Mouse (Mus musculus): ENCODE results near the gene Vmn2r27. TPM values are rescaled to one million over a fixed set of nuclear protein-coding genes. Genes with fewer than 3 reads are reported as not detected.

Gene Vmn2r27
- total and polyA plus RNA-seq, 2 experiments from 2014 or later: not detected

- DNase-seq (no peak), ATAC-seq (no peak)
- Histone ChIP-seq H3K4me3 (ENCODE audit: low read depth, low read length) (no peak overlapping the region), H3K4me1 (ENCODE audit: insufficient read depth) (no peaks in the 10 kb centered on the region), H3K9me3 (ENCODE audit: low read length) (no peaks in the 10 kb centered on the region), H3K4me2 (ENCODE audit: low read depth) (no peak overlapping the region), H3K27me3 (ENCODE audit: insufficient read depth, low read length) (no peaks in the 10 kb centered on the region), H3K9ac (no peak overlapping the region), H3K36me3 (ENCODE audit: insufficient read depth) (no peaks in the 10 kb centered on the region), H3K27ac (ENCODE audit: low read depth, low read length) (no peak overlapping the region)
- TF ChIP-seq CTCF (IDR thresholded peaks at IDR 0.05; ENCODE audit: low read depth): no peak
- WGBS: 74% methylated on average over 6 of the region's 6 CpGs
These were observed 24.2 kb upstream of the Vmn2r27 start for GRCm38 (mm10) chr6:124255721-124256470.

- Histone ChIP-seq H3K4me1 (ENCODE audit: insufficient read depth) (no peaks in the 10 kb centered on the region), H3K36me3 (ENCODE audit: insufficient read depth) (no peaks in the 10 kb centered on the region), H3K4me2 (ENCODE audit: low read depth) (no peak overlapping the region), H3K27ac (ENCODE audit: low read depth, low read length) (no peak overlapping the region), H3K9ac (no peak overlapping the region), H3K27me3 (ENCODE audit: insufficient read depth, low read length) (no peaks in the 10 kb centered on the region), H3K4me3 (ENCODE audit: low read depth, low read length) (no peak overlapping the region), H3K9me3 (ENCODE audit: low read length) (no peaks in the 10 kb centered on the region)
- no peak for DNase-seq
- ATAC-seq: no peak
- no peak for TF ChIP-seq CTCF (IDR thresholded peaks at IDR 0.05; ENCODE audit: low read depth)
- 85% methylated on average over 4 of the region's 4 CpGs for WGBS
These were observed 29.5 kb downstream of the Vmn2r27 start for GRCm38 (mm10) chr6:124202116-124202515.

- WGBS: 67% methylated on average over 3 of the region's 3 CpGs
- no peak overlapping the region for H3K27ac ChIP-seq (ENCODE audit: low read depth, low read length)
- H3K36me3 ChIP-seq (ENCODE audit: insufficient read depth): no peaks in the 10 kb centered on the region
These were observed 63.0 kb downstream of the Vmn2r27 start for GRCm38 (mm10) chr6:124168499-124169257.

GRCm38 (mm10) chr6:124166596-124166995 is 65.1 kb downstream of the Vmn2r27 start:
- no peak for ATAC-seq
- no peaks in the 10 kb centered on the region for H3K36me3 ChIP-seq (ENCODE audit: insufficient read depth)
- H3K27me3 ChIP-seq (ENCODE audit: insufficient read depth, low read length): no peaks in the 10 kb centered on the region
- no peak for TF ChIP-seq CTCF (IDR thresholded peaks at IDR 0.05; ENCODE audit: low read depth)
- H3K4me3 ChIP-seq (ENCODE audit: low read depth, low read length): no peak overlapping the region
- no peak overlapping the region for H3K4me2 ChIP-seq (ENCODE audit: low read depth)
- H3K9me3 ChIP-seq (ENCODE audit: low read length): no peaks in the 10 kb centered on the region
- no peak overlapping the region for H3K27ac ChIP-seq (ENCODE audit: low read depth, low read length)
- WGBS: 86% methylated on average over 2 of the region's 2 CpGs
- H3K9ac ChIP-seq: no peak overlapping the region
- DNase-seq: no peak
- no peaks in the 10 kb centered on the region for H3K4me1 ChIP-seq (ENCODE audit: insufficient read depth)

More at GRCm38 (mm10) chr6:124168499-124169257, 63.0 kb downstream of the Vmn2r27 start:
- Histone ChIP-seq H3K27me3 (ENCODE audit: insufficient read depth, low read length) (no peaks in the 10 kb centered on the region), H3K4me1 (ENCODE audit: insufficient read depth) (no peaks in the 10 kb centered on the region), H3K9ac (no peak overlapping the region), H3K9me3 (ENCODE audit: low read length) (no peaks in the 10 kb centered on the region), H3K4me2 (ENCODE audit: low read depth) (no peak overlapping the region), H3K4me3 (ENCODE audit: low read depth, low read length) (no peak overlapping the region)
- ATAC-seq: no peak
- DNase-seq: no peak
- TF ChIP-seq CTCF (IDR thresholded peaks at IDR 0.05; ENCODE audit: low read depth): no peak

GRCm38 (mm10) chr6:124149808-124150207 is 81.8 kb downstream of the Vmn2r27 start:
- Histone ChIP-seq H3K27me3 (ENCODE audit: insufficient read depth, low read length) (no peaks in the 10 kb centered on the region), H3K4me1 (ENCODE audit: insufficient read depth) (no peaks in the 10 kb centered on the region), H3K9ac (no peak overlapping the region), H3K4me3 (ENCODE audit: low read depth, low read length) (no peak overlapping the region), H3K4me2 (ENCODE audit: low read depth) (no peak overlapping the region), H3K9me3 (ENCODE audit: low read length) (no peaks in the 10 kb centered on the region), H3K36me3 (ENCODE audit: insufficient read depth) (no peaks in the 10 kb centered on the region), H3K27ac (ENCODE audit: low read depth, low read length) (no peak overlapping the region)
- TF ChIP-seq CTCF (IDR thresholded peaks at IDR 0.05; ENCODE audit: low read depth): no peak
- no peak for ATAC-seq
- 46% methylated on average over 1 of the region's 1 CpGs for WGBS
- DNase-seq: no peak

Other genes with a start within 250 kb of the Vmn2r27 start
- gene Vmn2r26, start 207.3 kb downstream of the Vmn2r27 start, total RNA-seq (2014; rRNA removed): 0.05 TPM in 1 of 2 replicates, not detected in the other
- gene Vmn2r26, start 207.3 kb downstream of the Vmn2r27 start, polyA plus RNA-seq (2015; fragmentation: Nextera tagmentation; extraction: Ambion mirVana): not detected in 2 replicates
- gene Cd163, start 72.8 kb upstream of the Vmn2r27 start, total RNA-seq (2014; rRNA removed): 2.8 and 5.0 TPM in 2 replicates
- gene Cd163, start 72.8 kb upstream of the Vmn2r27 start, polyA plus RNA-seq (2015; fragmentation: Nextera tagmentation; extraction: Ambion mirVana): 1.1 and 1.6 TPM in 2 replicates
- 98.2 and 103 TPM in 2 replicates for gene Pex5, start 183.2 kb upstream of the Vmn2r27 start, total RNA-seq (2014; rRNA removed)
- gene Pex5, start 183.2 kb upstream of the Vmn2r27 start, polyA plus RNA-seq (2015; fragmentation: Nextera tagmentation; extraction: Ambion mirVana): 49.6 and 55.3 TPM in 2 replicates
- 167 and 223 TPM in 2 replicates for gene Clstn3, start 232.9 kb upstream of the Vmn2r27 start, total RNA-seq (2014; rRNA removed)
- gene Clstn3, start 232.9 kb upstream of the Vmn2r27 start, polyA plus RNA-seq (2015; fragmentation: Nextera tagmentation; extraction: Ambion mirVana): 97.3 and 134 TPM in 2 replicates

Data from forebrain, postnatal 0 days (tissue).